Mouse (Mus musculus): Measurements from ENCODE around the gene Cldn8. TPM values are rescaled to one million over a fixed set of nuclear protein-coding genes. Genes with fewer than 3 reads are reported as not detected.
A peak's percentile ranks its signal among the peaks of the same experiment; 100 is the strongest.

The Cldn8 gene
- polyA plus RNA-seq (2014; fragmentation: Nextera tagmentation; extraction: Ambion mirVana), result 7.8 TPM in 2 replicates

DNA sequence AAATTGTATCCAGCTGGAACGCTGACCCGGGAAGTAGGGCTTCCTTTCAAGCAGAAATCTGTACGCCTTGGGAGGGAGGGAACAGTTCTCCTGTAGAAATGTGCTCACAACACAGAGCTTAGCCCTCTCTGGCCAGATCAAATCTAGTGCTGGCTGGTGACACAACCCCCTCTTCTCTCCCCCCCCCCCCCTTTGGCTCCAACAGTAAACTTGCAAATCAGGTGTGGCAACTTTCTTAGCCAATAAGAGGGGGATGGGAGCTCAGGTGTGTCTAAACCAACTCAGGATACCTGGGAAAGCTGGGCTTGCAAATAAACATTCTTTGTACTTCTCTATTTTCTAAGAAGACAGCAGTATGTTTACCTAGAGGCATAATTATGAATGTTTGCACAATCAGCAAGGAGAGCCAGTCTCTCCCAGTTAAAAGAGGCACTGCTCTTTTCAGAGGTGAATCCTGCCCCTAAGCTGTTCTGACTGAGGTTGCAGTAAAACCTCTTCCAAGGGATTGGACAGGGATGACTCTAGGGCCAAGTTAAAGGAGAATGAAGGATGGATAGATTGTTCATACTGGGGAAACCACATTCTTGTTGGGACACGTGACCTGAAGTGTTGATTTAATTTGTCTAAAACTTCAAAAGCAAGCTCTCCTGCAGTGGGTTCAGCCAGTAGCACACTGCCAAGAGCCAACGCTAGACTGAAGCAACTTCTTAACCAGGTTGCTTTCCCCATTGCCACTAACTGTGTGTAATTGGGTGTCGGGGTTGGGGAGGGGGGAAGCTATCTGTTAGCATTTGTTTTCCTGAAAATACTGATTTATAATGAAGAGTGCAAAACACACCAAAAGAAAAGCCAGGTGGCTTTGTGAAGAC, at the start of gene Cldn8:
Gene Cldn8 (minus strand): TSS at position 139 of the 869 bp plus-strand sequence.
- Histone ChIP-seq H3K9ac (ENCODE audit: low read depth, low read length) (no peak within 1 kb of the TSS), H3K4me3 (ENCODE audit: low read depth, low read length) (peak within 1 kb of the TSS; percentile 18), H3K9me3 (ENCODE audit: control insufficient read depth, low read length) (no peaks in the 10 kb centered on the region), H3K36me3 (ENCODE audit: control insufficient read depth, insufficient read depth, low read length) (no peaks in the 10 kb centered on the region), H3K4me1 (ENCODE audit: control insufficient read depth, insufficient read depth, low read length) (no peaks in the 10 kb centered on the region), H3K4me2 (ENCODE audit: low read depth, low read length) (peak within 1 kb of the TSS; percentile 3; the same call in 1 of the 2 replicates), H3K27ac (replicated peaks; ENCODE audit: low read depth, low read length) (no peak within 1 kb of the TSS; the same call in 1 of the 2 replicates), H3K27me3 (replicated peaks; ENCODE audit: control insufficient read depth, insufficient read depth, low read length) (no peaks in the 10 kb centered on the region)
- 58% methylated on average over 6 of the region's 6 CpGs for WGBS
- ATAC-seq (ENCODE audit: low read depth) (peak; percentile 90), DNase-seq (ENCODE audit: low spot score) (peak; percentile 82)

DNA sequence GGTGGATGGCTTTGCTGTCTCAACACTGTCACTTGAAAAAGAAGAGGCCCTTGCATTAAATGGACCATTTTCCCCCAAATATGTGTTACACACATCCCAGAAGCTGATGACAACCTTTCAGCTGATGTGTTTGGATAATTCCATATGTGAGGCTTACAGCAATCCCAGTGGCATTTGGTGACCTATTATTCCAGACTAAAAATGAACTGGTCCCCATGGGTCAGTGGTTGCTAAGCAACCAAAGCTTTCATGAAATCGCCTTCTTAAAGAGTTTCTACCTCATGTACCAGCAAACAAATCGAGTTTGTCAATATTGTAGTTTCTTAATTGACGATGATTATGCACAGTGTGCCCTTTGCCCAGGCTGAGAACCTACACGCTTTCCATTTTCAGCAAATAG, 49.7 kb upstream of the Cldn8 start:
- H3K9ac ChIP-seq (ENCODE audit: low read depth, low read length), result no peak overlapping the region
- no peak overlapping the region for H3K4me2 ChIP-seq (ENCODE audit: low read depth, low read length)
- H3K9me3 ChIP-seq (ENCODE audit: control insufficient read depth, low read length), result no peaks in the 10 kb centered on the region
- no peaks in the 10 kb centered on the region for H3K27me3 ChIP-seq (replicated peaks; ENCODE audit: control insufficient read depth, insufficient read depth, low read length)
- no peak overlapping the region for H3K4me3 ChIP-seq (ENCODE audit: low read depth, low read length)
- no peak for ATAC-seq (ENCODE audit: low read depth)
- DNase-seq (ENCODE audit: low spot score), result no peak
- 66% methylated on average over 4 of the region's 4 CpGs for WGBS
- no peaks in the 10 kb centered on the region for H3K4me1 ChIP-seq (ENCODE audit: control insufficient read depth, insufficient read depth, low read length)
- H3K36me3 ChIP-seq (ENCODE audit: control insufficient read depth, insufficient read depth, low read length), result no peaks in the 10 kb centered on the region
- H3K27ac ChIP-seq (replicated peaks; ENCODE audit: low read depth, low read length), result no peak overlapping the region

DNA sequence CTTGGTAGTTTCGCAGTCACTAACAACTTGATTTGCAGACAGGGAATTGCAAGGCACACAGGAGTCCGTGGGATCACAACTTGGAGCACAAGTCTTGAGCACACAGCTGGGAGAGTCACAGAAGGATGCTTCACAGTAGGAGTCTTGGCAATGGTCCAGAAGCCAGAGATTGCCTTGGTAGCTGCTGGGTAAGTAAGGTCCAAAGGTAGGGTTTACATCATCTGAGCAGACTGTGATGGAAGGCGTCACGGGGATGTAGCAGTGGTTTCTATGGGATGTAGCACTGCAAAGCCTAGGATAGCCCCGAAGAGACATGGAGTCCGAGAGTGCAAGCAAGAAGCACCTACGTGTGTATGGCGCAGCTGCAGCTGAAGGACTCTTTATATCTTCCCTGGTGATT, 48.9 kb upstream of the Cldn8 start, which contains the start of gene Krtap24-1:
Gene Krtap24-1 (minus strand): TSS at position 358 of the 400 bp plus-strand sequence.
- Histone ChIP-seq H3K4me1 (ENCODE audit: control insufficient read depth, insufficient read depth, low read length) (no peaks in the 10 kb centered on the region), H3K9ac (ENCODE audit: low read depth, low read length) (no peak within 1 kb of the TSS), H3K27ac (replicated peaks; ENCODE audit: low read depth, low read length) (no peak within 1 kb of the TSS), H3K4me3 (ENCODE audit: low read depth, low read length) (no peak within 1 kb of the TSS), H3K4me2 (ENCODE audit: low read depth, low read length) (no peak within 1 kb of the TSS), H3K27me3 (replicated peaks; ENCODE audit: control insufficient read depth, insufficient read depth, low read length) (no peaks in the 10 kb centered on the region), H3K9me3 (ENCODE audit: control insufficient read depth, low read length) (no peaks in the 10 kb centered on the region), H3K36me3 (ENCODE audit: control insufficient read depth, insufficient read depth, low read length) (no peaks in the 10 kb centered on the region)
- no peak for ATAC-seq (ENCODE audit: low read depth)
- 90% methylated on average over 8 of the region's 8 CpGs for WGBS
- DNase-seq (ENCODE audit: low spot score), result no peak

DNA sequence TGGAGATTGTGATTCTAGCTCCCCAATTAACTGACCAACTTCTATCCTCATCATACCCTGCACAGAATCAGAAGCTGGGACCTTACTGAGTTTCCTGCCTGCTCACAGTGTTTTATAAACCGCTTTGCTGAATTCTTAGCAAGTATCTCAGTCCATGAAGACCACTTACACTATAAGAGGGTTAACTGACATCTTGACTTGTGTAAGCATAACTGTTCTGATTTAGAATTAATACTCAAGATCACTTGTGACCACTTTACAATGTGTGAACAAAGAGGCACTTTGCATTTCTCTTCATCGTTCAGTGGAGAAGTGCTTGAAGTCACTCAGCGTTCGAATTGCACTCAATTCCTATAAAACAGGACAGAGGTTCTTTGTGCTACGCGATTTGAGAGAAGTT, 41.6 kb upstream of the Cldn8 start:
- ATAC-seq (ENCODE audit: low read depth) (no peak), DNase-seq (ENCODE audit: low spot score) (no peak)
- H3K9ac ChIP-seq (ENCODE audit: low read depth, low read length), result no peak overlapping the region
- WGBS, result 85% methylated on average over 6 of the region's 6 CpGs
- no peak overlapping the region for H3K4me2 ChIP-seq (ENCODE audit: low read depth, low read length)
- H3K27me3 ChIP-seq (replicated peaks; ENCODE audit: control insufficient read depth, insufficient read depth, low read length), result no peaks in the 10 kb centered on the region
- H3K4me1 ChIP-seq (ENCODE audit: control insufficient read depth, insufficient read depth, low read length), result peaks cover 8% of the 10 kb centered on the region; the same call in 1 of the 2 replicates
- H3K27ac ChIP-seq (replicated peaks; ENCODE audit: low read depth, low read length), result no peak overlapping the region
- no peak overlapping the region for H3K4me3 ChIP-seq (ENCODE audit: low read depth, low read length)
- H3K9me3 ChIP-seq (ENCODE audit: control insufficient read depth, low read length), result no peaks in the 10 kb centered on the region
- H3K36me3 ChIP-seq (ENCODE audit: control insufficient read depth, insufficient read depth, low read length), result no peaks in the 10 kb centered on the region

DNA sequence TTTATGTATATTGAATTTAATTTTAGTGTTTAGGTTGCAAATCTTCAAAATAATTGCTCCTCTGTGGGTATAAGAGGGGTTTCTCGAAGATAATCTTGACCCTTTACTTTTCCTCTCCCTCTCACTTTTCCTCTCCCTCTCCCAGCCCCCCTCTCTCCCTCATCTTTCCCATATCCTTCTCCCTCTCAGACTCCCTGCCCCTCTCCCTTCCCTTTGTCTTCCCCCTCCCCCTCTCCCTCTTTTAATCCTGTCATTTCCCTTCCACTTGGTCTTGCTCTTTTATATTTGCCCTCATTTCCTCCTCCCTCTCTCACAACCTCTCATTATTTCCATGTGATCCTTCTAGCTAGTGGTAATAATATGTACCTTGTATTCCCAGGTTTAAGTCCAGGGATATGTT, 39.5 kb upstream of the Cldn8 start:
- H3K36me3 ChIP-seq (ENCODE audit: control insufficient read depth, insufficient read depth, low read length), result no peaks in the 10 kb centered on the region
- no peak overlapping the region for H3K9ac ChIP-seq (ENCODE audit: low read depth, low read length)
- no peak for ATAC-seq (ENCODE audit: low read depth)
- no peak overlapping the region for H3K4me3 ChIP-seq (ENCODE audit: low read depth, low read length)
- H3K9me3 ChIP-seq (ENCODE audit: control insufficient read depth, low read length), result no peaks in the 10 kb centered on the region
- no peak overlapping the region for H3K27ac ChIP-seq (replicated peaks; ENCODE audit: low read depth, low read length)
- H3K27me3 ChIP-seq (replicated peaks; ENCODE audit: control insufficient read depth, insufficient read depth, low read length), result no peaks in the 10 kb centered on the region
- H3K4me2 ChIP-seq (ENCODE audit: low read depth, low read length), result no peak overlapping the region
- peaks cover 8% of the 10 kb centered on the region; the same call in 1 of the 2 replicates for H3K4me1 ChIP-seq (ENCODE audit: control insufficient read depth, insufficient read depth, low read length)
- WGBS, result 34% methylated on average over 1 of the region's 1 CpGs
- DNase-seq (ENCODE audit: low spot score), result no peak

DNA sequence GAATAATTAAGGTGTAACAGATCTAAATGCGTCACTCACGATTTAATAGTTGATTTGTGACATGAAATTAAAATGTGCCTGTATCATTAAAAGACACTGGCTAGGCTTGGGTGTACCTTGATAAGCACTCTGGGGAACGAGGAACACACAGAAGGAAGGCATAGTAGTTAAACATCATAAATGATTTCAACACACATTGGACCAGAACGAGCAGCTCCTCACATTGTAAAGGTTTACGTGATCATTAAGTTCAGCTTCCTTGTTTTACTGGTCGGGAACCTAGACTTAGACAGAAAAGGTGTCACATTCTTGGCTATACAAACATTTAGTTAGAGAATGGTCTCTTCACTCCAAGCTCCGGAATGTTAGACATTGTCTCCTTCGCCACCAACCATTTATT, 37.3 kb upstream of the Cldn8 start:
- DNase-seq (ENCODE audit: low spot score), result no peak
- Histone ChIP-seq H3K4me2 (ENCODE audit: low read depth, low read length) (peak overlapping the region; percentile 25; the same call in 1 of the 2 replicates), H3K27ac (replicated peaks; ENCODE audit: low read depth, low read length) (no peak overlapping the region), H3K36me3 (ENCODE audit: control insufficient read depth, insufficient read depth, low read length) (no peaks in the 10 kb centered on the region), H3K4me3 (ENCODE audit: low read depth, low read length) (no peak overlapping the region), H3K27me3 (replicated peaks; ENCODE audit: control insufficient read depth, insufficient read depth, low read length) (no peaks in the 10 kb centered on the region), H3K9me3 (ENCODE audit: control insufficient read depth, low read length) (no peaks in the 10 kb centered on the region), H3K9ac (ENCODE audit: low read depth, low read length) (no peak overlapping the region), H3K4me1 (ENCODE audit: control insufficient read depth, insufficient read depth, low read length) (peaks cover 8% of the 10 kb centered on the region; the same call in 1 of the 2 replicates)
- WGBS, result 74% methylated on average over 8 of the region's 8 CpGs
- 0 out of 2 replicates have a peak, but pooled peaks have one; percentile 12 for ATAC-seq (ENCODE audit: low read depth)

DNA sequence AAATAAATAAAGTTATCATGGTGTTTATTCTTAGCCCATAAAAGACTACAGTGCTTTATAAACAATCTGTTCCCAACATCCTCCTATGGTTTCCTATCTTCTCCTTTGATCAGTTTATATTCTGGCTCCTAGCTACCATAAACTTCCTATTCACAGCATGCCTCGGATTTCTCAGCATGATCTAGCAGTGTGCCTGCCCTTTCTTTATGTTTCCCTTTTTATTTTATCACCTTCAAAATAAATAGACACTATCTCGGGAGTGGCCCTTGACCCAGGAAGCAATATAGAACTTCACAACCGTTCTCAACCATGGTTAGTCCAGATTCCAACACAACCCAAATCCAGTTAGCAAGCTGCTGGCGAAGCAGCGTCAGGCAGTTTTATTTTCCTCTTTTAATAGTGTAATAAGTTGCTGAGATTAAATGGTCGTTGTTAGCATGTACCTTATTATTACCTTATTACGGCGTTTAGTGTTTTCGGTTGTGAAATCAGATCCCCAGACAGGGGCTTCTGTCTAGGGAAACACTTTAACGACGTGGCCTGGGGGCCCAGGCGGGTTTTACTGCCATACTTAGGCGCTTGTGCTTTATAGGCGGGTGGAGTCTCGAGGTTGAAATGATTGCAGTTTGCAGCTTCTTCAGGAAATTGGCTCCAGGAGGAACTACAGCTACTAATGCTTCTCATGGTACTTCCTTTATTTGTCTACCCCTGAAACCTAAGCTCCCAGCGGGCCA, 36.7 kb upstream of the Cldn8 start:
- peaks cover 8% of the 10 kb centered on the region; the same call in 1 of the 2 replicates for H3K4me1 ChIP-seq (ENCODE audit: control insufficient read depth, insufficient read depth, low read length)
- no peaks in the 10 kb centered on the region for H3K9me3 ChIP-seq (ENCODE audit: control insufficient read depth, low read length)
- 35% methylated on average over 16 of the region's 16 CpGs for WGBS
- H3K4me3 ChIP-seq (ENCODE audit: low read depth, low read length), result no peak overlapping the region
- ATAC-seq (ENCODE audit: low read depth) (peak; percentile 75; the same call in 1 of the 2 replicates), DNase-seq (ENCODE audit: low spot score) (peak; percentile 47)
- H3K36me3 ChIP-seq (ENCODE audit: control insufficient read depth, insufficient read depth, low read length), result no peaks in the 10 kb centered on the region
- no peak overlapping the region for H3K27ac ChIP-seq (replicated peaks; ENCODE audit: low read depth, low read length)
- H3K27me3 ChIP-seq (replicated peaks; ENCODE audit: control insufficient read depth, insufficient read depth, low read length), result no peaks in the 10 kb centered on the region
- no peak overlapping the region for H3K9ac ChIP-seq (ENCODE audit: low read depth, low read length)
- H3K4me2 ChIP-seq (ENCODE audit: low read depth, low read length), result peak overlapping the region; percentile 25

DNA sequence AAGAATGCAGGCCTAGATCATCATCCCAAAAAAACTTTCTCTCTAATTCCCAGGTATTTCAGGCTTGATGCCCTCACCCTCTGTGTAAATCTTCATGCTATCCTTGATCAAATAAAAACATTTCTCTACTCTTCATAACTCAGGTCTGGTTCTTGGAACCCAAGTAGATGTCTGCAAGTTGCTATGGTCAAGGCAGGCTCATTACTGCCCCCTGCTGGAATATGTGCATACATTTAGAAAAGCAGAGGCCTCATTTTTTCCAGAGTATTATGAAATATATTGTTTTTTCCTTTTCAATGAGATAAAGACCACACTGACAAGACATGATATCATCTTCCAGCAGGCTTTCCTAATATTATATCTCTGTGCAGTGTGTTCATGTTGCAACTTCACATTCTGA, 29.8 kb upstream of the Cldn8 start:
- Histone ChIP-seq H3K36me3 (ENCODE audit: control insufficient read depth, insufficient read depth, low read length) (no peaks in the 10 kb centered on the region), H3K9ac (ENCODE audit: low read depth, low read length) (no peak overlapping the region), H3K4me1 (ENCODE audit: control insufficient read depth, insufficient read depth, low read length) (no peaks in the 10 kb centered on the region), H3K4me3 (ENCODE audit: low read depth, low read length) (no peak overlapping the region), H3K9me3 (ENCODE audit: control insufficient read depth, low read length) (no peaks in the 10 kb centered on the region), H3K27me3 (replicated peaks; ENCODE audit: control insufficient read depth, insufficient read depth, low read length) (no peaks in the 10 kb centered on the region), H3K27ac (replicated peaks; ENCODE audit: low read depth, low read length) (no peak overlapping the region), H3K4me2 (ENCODE audit: low read depth, low read length) (no peak overlapping the region)
- DNase-seq (ENCODE audit: low spot score) (peak; percentile 19), ATAC-seq (ENCODE audit: low read depth) (no peak)

Data from embryonic facial prominence, embryonic 14.5 days (tissue).